Mouse (Mus musculus): ENCODE data around the gene Olfr104-ps.

Gene Olfr104-ps

DNA sequence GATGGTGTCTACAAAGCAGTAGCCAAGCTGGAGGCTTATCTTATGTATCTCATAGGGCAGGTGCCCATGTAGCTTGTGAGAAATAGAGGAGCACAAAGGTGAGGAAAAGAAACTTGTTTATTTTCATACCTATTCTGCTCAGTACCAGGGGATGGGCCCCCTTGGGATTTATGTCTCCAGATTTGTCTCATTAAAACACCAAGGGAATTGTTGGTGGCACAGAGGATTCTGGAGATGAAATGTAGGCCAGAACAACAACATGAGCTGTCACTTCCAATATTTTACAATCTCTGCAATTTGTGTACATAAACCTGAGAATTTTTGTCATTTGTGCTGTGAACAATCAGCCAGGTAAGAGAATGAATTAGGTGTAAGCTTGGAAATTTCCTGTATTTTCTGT lies at the start of gene Olfr104-ps:
Olfr104-ps (plus strand) TSS at position 301 of the 400 bp plus-strand sequence.
- no peak for DNase-seq

GRCm38 (mm10) chr17:37310146-37310699 lies 49.2 kb upstream of the Olfr104-ps start:
- no peak for DNase-seq

DNA sequence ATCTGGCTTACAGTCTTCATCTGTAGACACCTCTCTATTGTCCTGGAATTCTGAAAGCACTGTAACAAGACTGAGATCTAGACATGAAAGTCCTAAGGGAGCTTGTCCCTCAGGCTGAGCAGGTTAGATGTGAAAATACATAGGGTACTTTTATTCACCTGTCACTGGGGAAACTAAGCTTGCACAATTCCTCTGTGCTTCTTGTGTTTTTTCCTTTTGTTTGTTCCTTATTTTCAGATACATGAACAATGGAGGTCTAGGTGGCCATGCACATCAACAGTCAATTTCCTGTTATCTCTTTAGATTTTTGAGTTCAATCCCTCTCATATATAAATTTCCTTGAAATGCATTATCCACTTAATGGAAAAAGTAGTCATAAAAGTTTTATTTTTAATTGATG lies 42.4 kb upstream of the Olfr104-ps start, which contains the start of gene Olfr102:
Olfr102 (minus strand) TSS at position 101 of the 400 bp plus-strand sequence.
- DNase-seq, result no peak

DNA sequence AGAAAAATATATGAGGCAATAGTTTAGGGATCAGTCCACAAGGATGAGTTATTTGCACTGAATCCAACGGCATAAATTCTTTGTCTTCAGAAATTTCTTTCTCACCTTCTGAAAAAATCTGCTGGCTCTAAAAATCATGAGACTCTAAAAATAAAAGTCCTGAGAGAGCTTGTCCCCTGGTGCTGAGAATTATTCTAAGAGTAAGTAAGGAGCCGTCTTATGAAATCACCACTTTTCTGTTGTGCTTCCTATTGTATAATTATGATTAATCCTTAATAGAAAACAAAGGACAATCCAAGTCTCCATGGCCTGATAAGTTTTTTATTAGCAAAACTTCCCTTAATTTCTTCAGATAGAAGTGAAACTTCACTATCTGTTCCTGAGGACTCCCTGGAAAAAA lies 19.8 kb upstream of the Olfr104-ps start, which contains the start of gene Olfr103:
Olfr103 (minus strand) TSS at position 101 of the 400 bp plus-strand sequence.
- no peak for DNase-seq

- no peak for DNase-seq
Observed at GRCm38 (mm10) chr17:37378733-37379132, 19.4 kb downstream of the Olfr104-ps start, which contains the start of gene Olfr105-ps. Gene Olfr105-ps, plus strand, starts transcription at chr17:37379033.

GRCm38 (mm10) chr17:37390093-37390492 lies 30.7 kb downstream of the Olfr104-ps start, which contains the start of gene Olfr106-ps:
Gene Olfr106-ps, plus strand, starts transcription at chr17:37390393.
- DNase-seq, result no peak

- no peak for DNase-seq
Observed at GRCm38 (mm10) chr17:37398926-37399325, 39.5 kb downstream of the Olfr104-ps start, which contains the start of gene Olfr107. Gene Olfr107, plus strand, starts transcription at chr17:37399226.

- no peak for DNase-seq
Observed at GRCm38 (mm10) chr17:37413380-37413779, 54.0 kb downstream of the Olfr104-ps start.

Measured in kidney, postnatal 4 days (tissue).